Mouse (Mus musculus) forebrain, embryonic 15.5 days (tissue): ENCODE measurements around the gene Cnep1r1. TPM values are rescaled to one million over a fixed set of nuclear protein-coding genes. Genes with fewer than 3 reads are reported as not detected.

Experiments
- microRNA-seq: library from miRNA; unstranded; fragments of <30 nt; microRNA quantifications from one replicate; pipeline ENCODE4, GENCODE M21; 2016
- polyA plus RNA-seq: library from polyadenylated mRNA; unstranded; fragments of >200 nt; fragmentation: Nextera tagmentation; extraction: Ambion mirVana; gene quantifications from 2 replicates; pipeline ENCODE4 v1.2.1, GENCODE M21; 2015

Cnep1r1 gene
- polyA plus RNA-seq, 1 experiment from 2014 or later = 48.4 TPM

Small RNA genes within 50 kb of the gene (microRNA-seq; reads per million reads assigned to microRNA genes)
- 1.5 reads per million for gene Mir7071

Other genes with a start within 250 kb of the Cnep1r1 start
- gene Zfp423, start 159.2 kb upstream of the Cnep1r1 start, polyA plus RNA-seq = 17.7 and 19.6 TPM in 2 replicates
- 38.0 and 40.7 TPM in 2 replicates for gene Heatr3, start 19.1 kb downstream of the Cnep1r1 start, polyA plus RNA-seq
- gene Tent4b, start 80.4 kb downstream of the Cnep1r1 start, polyA plus RNA-seq = 8.9 and 10.2 TPM in 2 replicates
- 1.4 and 1.5 TPM in 2 replicates for gene Adcy7, start 153.6 kb downstream of the Cnep1r1 start, polyA plus RNA-seq
- 65.4 and 68.7 TPM in 2 replicates for gene Brd7, start 243.4 kb downstream of the Cnep1r1 start, polyA plus RNA-seq